Mouse (Mus musculus) olfactory bulb, adult 2 months (tissue): ENCODE measurements around the gene Sun1.

Experiments
- CTCF ChIP-seq: fragments of 200-500 bp; IDR thresholded peaks from 2 replicates; pipeline ENCODE4 v1.5.1; 2012; ENCODE audit warnings: low read depth, mild to moderate bottlenecking, low read length, moderate library complexity; ENCODE audit not compliant: insufficient read depth
- POLR2A ChIP-seq: fragments of 200-500 bp; IDR thresholded peaks from 2 replicates; pipeline ENCODE4 v1.6.1; 2012; ENCODE audit warnings: mild to moderate bottlenecking, low read depth, low read length, moderate library complexity; ENCODE audit not compliant: insufficient read depth

- TF ChIP-seq CTCF, result no peak
- no peak for TF ChIP-seq POLR2A
Observed at GRCm38 (mm10) chr5:139286142-139286941, 85.9 kb downstream of the Sun1 start.
